Mouse (Mus musculus) central nervous system, embryonic 18 days (tissue): Measurements from ENCODE around the gene Olfr123. TPM values are rescaled to one million over a fixed set of nuclear protein-coding genes. Genes with fewer than 3 reads are reported as not detected.

Experiments used
- polyA plus RNA-seq: library from polyadenylated mRNA; depleted of rRNA; stranded (reverse); fragments of >200 nt; gene quantifications from 2 replicates; pipeline ENCODE4 v1.2.3, GENCODE M21; 2012; rRNA removed

Olfr123 gene
- polyA plus RNA-seq: not detected in 2 replicates

GRCm38 (mm10) chr17:37793229-37793628, at the start of gene Olfr123:
Gene Olfr123, plus strand, starts transcription at chr17:37793529.

DNA sequence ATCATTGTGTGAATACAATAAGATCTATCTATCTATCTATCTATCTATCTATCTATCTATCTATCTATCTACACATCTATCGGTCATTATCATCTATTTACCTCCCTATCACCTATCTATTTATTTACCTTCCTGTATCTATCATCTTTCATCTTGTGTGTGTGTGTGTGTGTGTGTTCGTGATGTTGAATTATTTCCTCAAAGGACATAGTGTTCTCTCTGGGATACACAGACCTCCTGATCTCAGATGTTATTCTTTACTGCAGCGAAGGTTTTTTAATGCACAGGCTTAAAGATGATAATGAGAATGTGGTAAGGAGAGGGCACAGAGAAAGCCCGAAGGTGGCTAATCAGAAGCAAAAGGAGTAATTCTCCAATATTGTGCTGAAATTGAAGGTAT, 25.0 kb upstream of the Olfr123 start, which contains the start of gene Olfr122:
TSS of gene Olfr122 (plus strand) at position 301 of the 400 bp plus-strand sequence.

GRCm38 (mm10) chr17:37799588-37799987, 6.3 kb downstream of the Olfr123 start, which contains the start of gene Olfr124:
Gene Olfr124, plus strand, starts transcription at chr17:37799888.

DNA sequence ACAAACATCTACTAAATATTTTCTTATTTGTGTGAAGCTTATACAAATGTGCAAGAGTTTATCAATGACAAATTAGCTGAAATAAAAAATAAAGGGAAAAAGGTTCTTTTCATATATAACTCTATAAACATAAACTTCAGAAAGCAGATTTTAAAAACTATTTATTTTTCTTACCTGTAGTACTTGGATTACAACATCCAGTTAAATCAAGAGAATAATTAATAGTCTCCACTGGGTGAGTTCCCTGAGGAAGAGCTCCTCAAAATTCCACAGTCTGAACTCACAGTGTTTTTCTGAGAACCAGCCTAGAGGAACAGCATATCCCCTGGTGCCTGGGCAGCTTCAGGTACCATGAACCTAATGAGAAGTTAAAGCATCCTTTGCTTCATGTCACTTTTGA, 39.3 kb downstream of the Olfr123 start, which contains the start of gene Olfr125:
TSS of gene Olfr125 (plus strand) at position 301 of the 400 bp plus-strand sequence.

DNA sequence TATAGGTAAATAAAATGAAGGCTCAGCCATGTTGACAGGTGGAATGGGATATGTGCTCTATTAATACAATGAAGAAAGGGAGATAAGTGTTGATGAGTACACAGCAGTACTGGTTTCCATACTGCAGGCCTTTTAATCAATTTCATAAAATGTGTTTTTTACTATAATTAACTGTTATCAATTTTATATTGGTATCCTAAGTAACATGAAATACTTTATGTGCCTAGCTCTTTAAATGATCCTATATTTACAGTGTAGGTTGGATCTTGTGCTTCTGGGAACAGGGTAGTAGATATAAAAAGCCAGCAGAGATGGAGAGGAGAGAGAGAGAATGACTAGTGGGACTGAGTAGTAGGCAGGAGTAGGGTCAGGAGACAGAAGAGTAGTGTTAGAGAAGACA, 53.9 kb downstream of the Olfr123 start, which contains the start of gene Olfr126:
TSS of gene Olfr126 (plus strand) at position 301 of the 400 bp plus-strand sequence.

Other genes starting within 250 kb of the Olfr123 start
- not detected in 2 replicates for gene Olfr112, start 224.1 kb upstream of the Olfr123 start, polyA plus RNA-seq
- not detected in 2 replicates for gene Olfr113, start 215.9 kb upstream of the Olfr123 start, polyA plus RNA-seq
- not detected in 2 replicates for gene Olfr114, start 200.8 kb upstream of the Olfr123 start, polyA plus RNA-seq
- gene Olfr115, start 166.4 kb upstream of the Olfr123 start, polyA plus RNA-seq: not detected in 2 replicates
- not detected in 2 replicates for gene Olfr116, start 166.3 kb upstream of the Olfr123 start, polyA plus RNA-seq
- not detected in 2 replicates for gene Olfr117, start 129.7 kb upstream of the Olfr123 start, polyA plus RNA-seq
- gene Olfr118, start 126.5 kb upstream of the Olfr123 start, polyA plus RNA-seq: not detected in 2 replicates
- not detected in 2 replicates for gene Olfr119, start 97.0 kb upstream of the Olfr123 start, polyA plus RNA-seq
- not detected in 2 replicates for gene Olfr120, start 71.7 kb upstream of the Olfr123 start, polyA plus RNA-seq
- gene Olfr121, start 44.7 kb upstream of the Olfr123 start, polyA plus RNA-seq: not detected in 2 replicates
- gene Olfr122, start 24.9 kb upstream of the Olfr123 start, polyA plus RNA-seq: not detected in 2 replicates
- gene Olfr124, start 6.4 kb downstream of the Olfr123 start, polyA plus RNA-seq: not detected in 2 replicates
- not detected in 2 replicates for gene Olfr125, start 39.4 kb downstream of the Olfr123 start, polyA plus RNA-seq
- gene Olfr126, start 54.0 kb downstream of the Olfr123 start, polyA plus RNA-seq: not detected in 2 replicates
- not detected in 2 replicates for gene Olfr127, start 106.9 kb downstream of the Olfr123 start, polyA plus RNA-seq
- not detected in 2 replicates for gene Olfr128, start 127.0 kb downstream of the Olfr123 start, polyA plus RNA-seq
- gene Olfr761, start 159.6 kb downstream of the Olfr123 start, polyA plus RNA-seq: not detected in 2 replicates